Mouse (Mus musculus) hindbrain, embryonic 16.5 days (tissue): Measurements from ENCODE around the gene Neurog1. TPM values are rescaled to one million over a fixed set of nuclear protein-coding genes. Genes with fewer than 3 reads are reported as not detected.

Experiments used
- ATAC-seq: fragments of 200-750 bp; cut with Nextera tagmentation; 2 replicates; pipeline ENCODE4 v1.8.0; 2017; ENCODE audit warnings: moderate TSS enrichment, moderate library complexity
- H3K27ac ChIP-seq: fragments of 300-500 bp; sonication (generic); 2 replicates; pipeline ENCODE4 v1.5.1; 2014; ENCODE audit warnings: low read depth, mild to moderate bottlenecking, control low read depth, low read length, moderate library complexity
- H3K27me3 ChIP-seq: fragments of 300-500 bp; sonication (generic); replicated peaks from 2 replicates; pipeline ENCODE4 v1.6.1; 2014; ENCODE audit warnings: low read length; ENCODE audit not compliant: control insufficient read depth, insufficient read depth
- H3K36me3 ChIP-seq: fragments of 300-500 bp; sonication (generic); 2 replicates; pipeline ENCODE4 v1.6.1; 2014; ENCODE audit warnings: mild to moderate bottlenecking, low read length, moderate library complexity, mixed read lengths; ENCODE audit not compliant: control insufficient read depth, insufficient read depth
- H3K4me1 ChIP-seq: fragments of 300-500 bp; sonication (generic); 2 replicates; pipeline ENCODE4 v1.6.1; 2014; ENCODE audit warnings: low read depth, low read length; ENCODE audit not compliant: control insufficient read depth, insufficient read depth
- H3K4me2 ChIP-seq: fragments of 300-500 bp; sonication (generic); 2 replicates; pipeline ENCODE4 v1.6.1; 2014; ENCODE audit warnings: mild to moderate bottlenecking, low read length, control low read depth, moderate library complexity
- H3K4me3 ChIP-seq: fragments of 300-500 bp; sonication (generic); 2 replicates; pipeline ENCODE4 v1.5.1; 2014; ENCODE audit warnings: mild to moderate bottlenecking, low read length, control low read depth, moderate library complexity
- H3K9ac ChIP-seq: fragments of 300-500 bp; sonication (generic); 2 replicates; pipeline ENCODE4 v1.6.1; 2014; ENCODE audit warnings: low read depth, mild to moderate bottlenecking, control low read depth, low read length, moderate library complexity
- H3K9me3 ChIP-seq: fragments of 300-500 bp; sonication (generic); 2 replicates; pipeline ENCODE4 v1.6.1; 2014; ENCODE audit warnings: mild to moderate bottlenecking, low read length, moderate library complexity; ENCODE audit not compliant: control insufficient read depth
- WGBS: fragments of 180-500 bp; shearing (Covaris S2); extraction: QIAGEN DNeasy Blood & Tissue Kit; methylation state at CpG from one replicate; pipeline ENCODE4 v1.1.7; 2014; 5-methylcytosine and 5-hydroxymethylcytosine counted together
- polyA plus RNA-seq: library from polyadenylated mRNA; unstranded; fragments of >200 nt; fragmentation: Nextera tagmentation; extraction: Ambion mirVana; gene quantifications from 2 replicates; pipeline ENCODE4 v1.2.1, GENCODE M21; 2015

Gene Neurog1
- polyA plus RNA-seq, 1 experiment from 2014 or later = 0.11 TPM

DNA sequence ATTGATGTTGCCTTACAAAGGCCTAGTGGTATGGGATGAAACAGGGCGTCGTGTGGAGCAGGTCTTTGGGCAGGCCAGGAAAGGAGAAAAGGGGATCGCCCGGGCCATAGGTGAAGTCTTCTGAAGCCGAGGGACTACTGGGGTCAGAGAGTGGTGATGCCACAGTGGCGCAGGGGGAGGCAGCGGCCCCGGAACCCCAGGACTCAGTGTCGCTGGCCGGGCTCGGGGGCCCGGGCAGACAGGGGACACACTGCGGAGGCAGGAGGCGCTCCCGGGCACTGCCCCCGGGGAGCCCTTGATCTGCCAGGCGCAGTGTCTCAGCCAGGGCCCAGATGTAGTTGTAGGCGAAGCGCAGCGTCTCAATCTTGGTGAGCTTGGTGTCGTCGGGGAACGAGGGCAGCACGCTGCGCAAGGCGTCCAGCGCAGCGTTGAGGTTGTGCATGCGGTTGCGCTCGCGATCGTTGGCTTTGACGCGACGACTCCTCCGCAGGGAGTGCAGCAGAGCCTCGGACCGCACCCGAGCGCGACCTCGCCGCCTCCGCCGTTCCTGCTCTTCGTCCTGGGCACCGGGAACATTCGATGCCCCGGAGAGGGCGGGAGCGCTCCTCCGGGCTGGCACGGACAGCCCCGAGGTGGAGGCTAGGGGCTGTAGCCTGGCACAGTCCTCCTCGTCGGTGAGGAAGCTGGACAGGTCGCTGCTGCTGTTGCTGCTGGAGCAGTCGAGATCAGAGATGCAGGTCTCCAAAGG, 613 bp downstream of the Neurog1 start:
- Histone ChIP-seq H3K27ac (no peak overlapping the region), H3K4me3 (peak overlapping the region; percentile 34), H3K36me3 (no peaks in the 10 kb centered on the region), H3K27me3 (peaks cover 86% of the 10 kb centered on the region), H3K4me1 (peaks cover 12% of the 10 kb centered on the region), H3K4me2 (peak overlapping the region; percentile 61; the same call in 1 of the 2 replicates), H3K9ac (0 out of 2 replicates have a peak overlapping the region, but pooled peaks have one; percentile 23), H3K9me3 (0 out of 2 replicates have a peak, but pooled peaks cover 2% of the 10 kb centered on the region)
- ATAC-seq = no peak
- WGBS = under 1% methylated on average over 59 of the region's 59 CpGs

DNA sequence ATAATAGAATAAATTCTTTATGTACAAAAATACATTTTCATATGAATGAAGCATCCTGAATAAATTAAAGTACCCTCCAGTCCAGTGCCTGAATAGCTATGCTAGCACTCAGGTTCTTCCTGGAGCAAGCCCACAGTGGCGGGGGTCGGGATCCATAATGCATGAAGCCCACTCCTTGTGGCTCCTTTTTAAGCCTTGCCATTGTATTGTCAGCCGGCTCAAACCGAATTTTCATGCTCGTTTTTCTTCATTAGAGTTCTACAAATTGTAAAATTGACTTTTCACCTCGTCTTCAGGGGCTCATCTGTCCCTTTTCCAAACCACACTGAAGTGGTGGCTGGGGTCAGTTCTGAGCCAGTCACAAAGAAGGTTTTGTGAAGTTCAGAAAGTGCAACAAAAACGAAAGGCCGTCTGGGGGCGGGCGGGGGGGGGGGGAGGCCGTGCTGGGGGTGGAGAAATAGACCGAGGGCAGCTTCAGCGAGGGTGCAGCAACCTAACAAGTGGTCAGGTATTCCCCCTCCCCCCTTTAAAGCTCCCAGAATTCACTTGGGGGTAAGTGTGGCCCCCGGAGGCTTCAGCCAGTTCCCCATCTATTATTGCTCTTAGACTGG, 1.3 kb downstream of the Neurog1 start:
- H3K27ac ChIP-seq = no peak overlapping the region
- H3K9ac ChIP-seq = no peak overlapping the region
- ATAC-seq = no peak
- H3K4me2 ChIP-seq = no peak overlapping the region
- no peaks in the 10 kb centered on the region for H3K36me3 ChIP-seq
- no peak overlapping the region for H3K4me3 ChIP-seq
- H3K27me3 ChIP-seq = peaks cover 85% of the 10 kb centered on the region
- WGBS = 5% methylated on average over 13 of the region's 14 CpGs
- H3K4me1 ChIP-seq = peaks cover 12% of the 10 kb centered on the region
- H3K9me3 ChIP-seq = 0 out of 2 replicates have a peak, but pooled peaks cover 2% of the 10 kb centered on the region

DNA sequence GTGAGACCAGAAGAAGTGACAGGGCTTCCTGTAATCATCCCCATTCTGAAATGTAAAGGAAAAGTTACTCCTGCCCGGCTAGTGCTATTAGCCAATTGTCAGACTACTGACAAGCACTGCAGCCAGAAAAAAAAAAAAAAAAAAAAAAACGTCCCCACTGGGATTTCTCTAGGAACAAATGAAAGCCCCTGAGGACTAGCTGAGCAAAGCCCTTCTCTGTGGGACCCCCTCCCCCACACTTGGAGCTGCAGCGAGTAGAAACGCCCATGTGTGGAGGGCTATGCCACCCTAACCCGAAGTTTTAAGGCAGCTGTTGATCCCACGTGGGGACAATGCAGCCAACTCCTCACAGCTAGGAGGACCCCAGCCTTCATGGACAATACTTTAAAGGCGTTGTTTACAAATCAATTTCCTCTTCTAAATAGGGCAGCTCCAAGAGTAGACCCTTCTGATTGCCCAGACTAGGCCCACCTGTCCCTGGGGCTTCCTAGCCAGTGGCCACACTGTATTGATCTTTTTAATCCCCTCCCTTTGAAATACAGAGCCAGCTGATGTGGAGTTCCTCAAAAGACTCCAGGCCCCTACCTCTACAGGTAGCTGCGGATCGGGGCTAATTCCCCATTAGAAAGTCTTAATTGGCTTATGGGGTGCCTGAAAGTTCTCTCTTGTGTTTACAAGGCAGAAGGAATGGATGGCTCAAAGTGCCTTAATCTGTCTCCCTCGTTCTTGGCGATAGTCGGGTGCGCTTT, 2.2 kb downstream of the Neurog1 start:
- Histone ChIP-seq H3K27me3 (peaks cover 79% of the 10 kb centered on the region), H3K4me2 (no peak overlapping the region), H3K27ac (no peak overlapping the region), H3K9ac (no peak overlapping the region), H3K36me3 (no peaks in the 10 kb centered on the region), H3K9me3 (0 out of 2 replicates have a peak, but pooled peaks cover 2% of the 10 kb centered on the region), H3K4me1 (peaks cover 12% of the 10 kb centered on the region), H3K4me3 (no peak overlapping the region)
- 1% methylated on average over 13 of the region's 13 CpGs for WGBS
- no peak for ATAC-seq

DNA sequence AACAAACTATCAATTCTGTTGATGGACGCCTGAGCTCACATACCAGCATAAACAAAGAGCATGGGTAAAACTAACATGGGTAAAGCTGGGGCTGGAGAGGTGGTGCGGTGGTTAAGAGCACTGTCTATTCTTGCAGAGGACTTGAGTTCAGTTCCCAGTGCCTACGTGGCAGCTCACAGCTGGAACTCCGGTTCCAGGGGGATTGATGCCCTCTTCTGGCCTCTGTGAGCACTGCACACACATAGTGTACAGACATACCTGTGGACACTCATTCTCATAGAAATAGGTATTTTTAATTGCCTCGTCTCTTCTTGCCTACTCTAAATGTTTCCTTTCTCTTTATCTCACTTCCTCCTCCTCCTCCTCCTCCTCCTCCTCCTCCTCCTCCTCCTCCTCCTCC, 8.9 kb downstream of the Neurog1 start:
- no peak overlapping the region for H3K27ac ChIP-seq
- no peak overlapping the region for H3K4me2 ChIP-seq
- ATAC-seq = no peak
- no peaks in the 10 kb centered on the region for H3K4me1 ChIP-seq
- no peak overlapping the region for H3K9ac ChIP-seq
- WGBS = 86% methylated on average over 5 of the region's 5 CpGs
- no peaks in the 10 kb centered on the region for H3K36me3 ChIP-seq
- no peak overlapping the region for H3K4me3 ChIP-seq
- 0 out of 2 replicates have a peak, but pooled peaks cover 2% of the 10 kb centered on the region for H3K9me3 ChIP-seq
- peaks cover 42% of the 10 kb centered on the region for H3K27me3 ChIP-seq

DNA sequence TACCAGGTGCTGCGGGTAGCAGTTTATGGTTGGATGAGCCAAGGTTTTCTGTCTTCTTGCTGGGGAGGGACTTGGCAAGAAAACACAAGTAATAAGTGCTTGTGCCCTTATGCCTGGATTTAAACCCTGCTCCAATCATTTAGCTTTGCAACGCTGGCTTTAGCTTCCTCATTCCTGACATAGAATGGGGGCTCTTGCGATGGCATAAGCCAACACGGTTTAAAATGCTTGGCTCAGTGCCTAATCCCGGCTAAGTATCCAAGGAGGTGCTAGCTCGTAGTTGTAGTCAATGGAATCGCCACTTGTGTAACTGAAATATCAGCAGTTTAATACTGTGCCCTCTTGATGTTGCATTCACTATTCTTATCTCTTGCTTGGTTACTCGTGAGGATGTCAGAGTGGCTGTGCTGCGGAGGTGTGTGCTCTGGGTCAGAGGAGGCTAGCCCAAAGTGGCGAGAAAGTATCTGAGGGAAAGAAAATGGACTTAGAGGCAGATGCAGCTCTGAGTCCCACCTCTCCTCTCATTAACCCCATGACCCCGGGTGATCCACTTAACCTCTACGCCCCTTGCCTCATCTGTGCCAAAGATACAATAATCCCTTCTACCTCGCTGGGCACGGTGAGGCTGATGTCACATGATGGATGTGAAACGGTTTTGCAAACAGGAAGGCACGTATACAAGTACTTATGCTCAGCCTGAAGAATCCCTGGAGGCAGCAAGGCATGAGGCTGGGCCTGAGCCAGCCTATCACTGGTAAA, 11.8 kb downstream of the Neurog1 start:
- no peak overlapping the region for H3K4me2 ChIP-seq
- no peak overlapping the region for H3K27ac ChIP-seq
- no peak for ATAC-seq
- 53% methylated on average over 16 of the region's 16 CpGs for WGBS
- no peaks in the 10 kb centered on the region for H3K9me3 ChIP-seq
- no peak overlapping the region for H3K9ac ChIP-seq
- no peak overlapping the region for H3K4me3 ChIP-seq
- peaks cover 32% of the 10 kb centered on the region for H3K27me3 ChIP-seq
- H3K36me3 ChIP-seq = no peaks in the 10 kb centered on the region
- no peaks in the 10 kb centered on the region for H3K4me1 ChIP-seq

DNA sequence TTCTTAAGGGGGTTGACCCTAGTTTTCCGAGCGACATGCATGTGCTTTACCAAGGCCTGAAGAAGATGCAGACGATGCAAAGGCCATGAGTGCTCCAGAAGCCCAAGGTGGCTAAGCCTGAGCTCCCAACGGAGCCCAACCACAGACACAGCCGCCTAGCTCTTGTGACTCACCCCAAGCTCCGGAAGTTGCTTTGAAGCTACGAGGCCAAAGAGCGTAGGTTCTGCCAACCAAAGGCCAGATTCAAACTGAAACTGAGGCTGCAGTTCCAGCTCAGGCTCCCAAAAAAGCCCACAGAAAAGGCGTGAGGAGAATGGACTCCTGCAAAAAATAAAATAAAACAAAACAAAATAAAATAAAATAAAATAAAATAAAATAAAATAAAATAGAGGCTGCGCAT, 14.1 kb downstream of the Neurog1 start:
- H3K4me1 ChIP-seq = no peaks in the 10 kb centered on the region
- WGBS = 86% methylated on average over 10 of the region's 10 CpGs
- H3K4me2 ChIP-seq = no peak overlapping the region
- no peak overlapping the region for H3K4me3 ChIP-seq
- peaks cover 26% of the 10 kb centered on the region for H3K27me3 ChIP-seq
- H3K9me3 ChIP-seq = no peaks in the 10 kb centered on the region
- no peak for ATAC-seq
- no peak overlapping the region for H3K27ac ChIP-seq
- H3K9ac ChIP-seq = no peak overlapping the region
- no peaks in the 10 kb centered on the region for H3K36me3 ChIP-seq

DNA sequence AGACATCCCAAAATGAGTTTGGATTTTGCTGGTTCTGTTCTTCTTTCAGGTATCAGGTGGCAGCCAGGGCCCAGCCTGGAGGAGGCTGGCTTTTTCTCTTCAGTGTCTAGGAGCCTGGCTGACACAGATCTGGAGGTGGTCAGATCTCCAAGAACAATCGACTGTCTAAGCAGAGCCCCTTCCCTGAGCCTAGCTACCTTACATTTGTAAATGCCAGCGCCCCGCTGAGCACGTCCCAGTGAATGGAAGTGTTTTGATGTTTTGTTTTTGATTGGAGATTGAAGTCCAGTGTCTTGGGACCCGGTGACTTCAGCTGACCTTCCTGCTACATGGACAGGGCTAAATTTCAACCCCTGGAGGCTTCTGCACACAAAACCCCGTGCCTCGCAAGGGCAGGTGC, 15.8 kb downstream of the Neurog1 start:
- Histone ChIP-seq H3K4me1 (no peaks in the 10 kb centered on the region), H3K27me3 (peaks cover 23% of the 10 kb centered on the region), H3K9me3 (no peaks in the 10 kb centered on the region), H3K27ac (no peak overlapping the region), H3K4me2 (no peak overlapping the region), H3K9ac (no peak overlapping the region), H3K36me3 (no peaks in the 10 kb centered on the region), H3K4me3 (no peak overlapping the region)
- ATAC-seq = no peak
- whole genome bisulfite sequencing = 13% methylated on average over 7 of the region's 7 CpGs

DNA sequence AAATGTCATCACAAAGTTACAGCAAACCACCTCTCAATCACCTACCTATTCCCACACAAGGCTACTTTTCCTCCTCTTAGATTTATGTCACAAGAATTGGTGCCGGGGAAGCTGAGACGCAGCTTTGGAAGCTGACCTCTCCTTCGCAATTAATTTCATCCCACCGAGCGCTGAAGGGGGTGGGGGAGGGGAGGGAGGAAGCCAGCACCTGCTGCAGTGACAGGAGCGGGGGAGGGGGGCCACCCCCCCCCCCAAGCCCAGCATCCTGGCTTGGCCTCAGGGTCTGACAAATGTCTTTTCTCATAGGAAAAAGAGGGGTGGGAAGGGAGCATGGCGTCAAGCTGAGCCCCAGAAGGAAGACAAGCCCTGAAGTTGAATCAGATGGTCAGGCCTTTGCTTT, 23.2 kb downstream of the Neurog1 start:
- ATAC-seq = no peak
- Histone ChIP-seq H3K4me3 (no peak overlapping the region), H3K9me3 (no peaks in the 10 kb centered on the region), H3K27ac (no peak overlapping the region), H3K36me3 (no peaks in the 10 kb centered on the region), H3K4me1 (peaks cover 6% of the 10 kb centered on the region), H3K27me3 (peaks cover 29% of the 10 kb centered on the region), H3K9ac (no peak overlapping the region), H3K4me2 (no peak overlapping the region)
- 4% methylated on average over 7 of the region's 7 CpGs for WGBS
